Mouse (Mus musculus) midbrain, embryonic 15.5 days (tissue): ENCODE measurements around the gene H2al1k. TPM values are rescaled to one million over a fixed set of nuclear protein-coding genes. Genes with fewer than 3 reads are reported as not detected.
"Not testable (repeated sequence)": the region's sequence is repeated elsewhere in the genome, so short reads cannot be mapped to it uniquely, and the experiment has no call there.

ENCODE experiments used
- ATAC-seq: fragments of 200-750 bp; cut with Nextera tagmentation; replicated peaks from 2 replicates; pipeline ENCODE4 v1.8.0; 2017; ENCODE audit warnings: moderate TSS enrichment
- H3K27ac ChIP-seq: fragments of 300-500 bp; sonication (generic); 2 replicates; pipeline ENCODE4 v1.5.1; 2015; ENCODE audit warnings: mild to moderate bottlenecking, inconsistent platforms
- H3K27me3 ChIP-seq: fragments of 300-500 bp; sonication (generic); replicated peaks from 2 replicates; pipeline ENCODE4 v1.6.1; 2015; ENCODE audit warnings: inconsistent platforms
- H3K36me3 ChIP-seq: fragments of 300-500 bp; sonication (generic); replicated peaks from 2 replicates; pipeline ENCODE4 v1.6.1; 2015; ENCODE audit warnings: inconsistent platforms
- H3K4me1 ChIP-seq: fragments of 300-500 bp; sonication (generic); 2 replicates; pipeline ENCODE4 v1.6.1; 2015; ENCODE audit warnings: inconsistent platforms
- H3K4me2 ChIP-seq: fragments of 300-500 bp; sonication (generic); 2 replicates; pipeline ENCODE4 v1.6.1; 2015; ENCODE audit warnings: inconsistent platforms, mild to moderate bottlenecking, moderate library complexity
- H3K4me3 ChIP-seq: fragments of 300-500 bp; sonication (generic); 2 replicates; pipeline ENCODE4 v1.5.1; 2015; ENCODE audit warnings: mild to moderate bottlenecking, inconsistent platforms
- H3K9ac ChIP-seq: fragments of 300-500 bp; sonication (generic); 2 replicates; pipeline ENCODE4 v1.6.1; 2015; ENCODE audit warnings: mild to moderate bottlenecking, inconsistent platforms
- H3K9me3 ChIP-seq: fragments of 300-500 bp; sonication (generic); 2 replicates; pipeline ENCODE4 v1.6.1; 2016; ENCODE audit warnings: inconsistent platforms
- WGBS: fragments of 180-500 bp; shearing (Covaris S2); methylation state at CpG from one replicate; pipeline ENCODE4 v1.1.7; 2015; ENCODE audit warnings: mixed read lengths; 5-methylcytosine and 5-hydroxymethylcytosine counted together
- polyA plus RNA-seq: library from polyadenylated mRNA; unstranded; fragments of >200 nt; fragmentation: Nextera tagmentation; extraction: Ambion mirVana; gene quantifications from 2 replicates; pipeline ENCODE4 v1.2.1, GENCODE M21; 2015

Gene H2al1k
- polyA plus RNA-seq, result not detected in 2 replicates

DNA sequence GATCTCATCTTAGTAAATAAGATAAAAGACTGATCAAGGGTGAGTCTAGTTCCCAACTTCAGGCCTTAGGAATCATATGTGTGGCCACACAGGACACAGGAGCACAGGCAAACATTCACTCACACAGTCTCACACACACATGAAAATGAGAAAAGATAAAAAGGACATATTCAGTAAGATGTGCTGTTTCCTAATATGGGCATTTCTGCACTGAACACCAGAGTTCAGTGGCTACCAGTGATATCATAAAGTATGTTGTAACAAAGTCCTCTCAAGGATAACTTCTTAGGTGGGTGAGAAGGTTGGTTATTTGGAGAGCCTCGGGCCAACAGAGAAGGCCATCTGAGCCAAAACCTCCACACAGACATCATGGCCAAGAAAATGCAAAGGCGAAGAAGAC is at the start of gene H2al1k:
TSS of gene H2al1k (plus strand) at position 301 of the 400 bp plus-strand sequence.
- H3K4me2 ChIP-seq, H3K27me3 ChIP-seq, H3K36me3 ChIP-seq, H3K9me3 ChIP-seq, ATAC-seq, H3K4me1 ChIP-seq, H3K27ac ChIP-seq, H3K4me3 ChIP-seq, H3K9ac ChIP-seq: not testable (repeated sequence)
- WGBS, result no CpG with 5 or more reads among the region's 2 CpGs

DNA sequence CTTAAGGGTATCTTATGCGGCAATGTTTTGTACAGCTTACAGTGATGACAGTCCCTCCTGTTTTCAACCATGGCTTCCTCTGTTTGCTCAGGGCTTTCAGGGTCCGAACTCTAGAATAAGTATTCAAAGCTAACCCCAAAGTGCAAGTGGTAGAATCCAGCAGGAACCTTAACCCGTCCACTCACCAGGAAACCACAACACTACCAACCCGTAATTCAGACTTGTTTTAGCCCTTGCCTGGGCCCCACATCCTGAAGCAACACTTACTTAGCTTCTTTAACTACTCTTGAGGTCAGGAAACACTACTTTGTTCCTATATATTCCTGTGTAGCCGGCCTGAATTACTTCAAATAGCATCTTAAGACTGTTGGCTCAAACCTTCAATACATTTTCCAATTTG is 47.6 kb upstream of the H2al1k start:
- Histone ChIP-seq H3K27ac (no peak overlapping the region), H3K4me2 (no peak overlapping the region), H3K4me1 (no peaks in the 10 kb centered on the region), H3K27me3 (no peaks in the 10 kb centered on the region), H3K4me3 (no peak overlapping the region), H3K36me3 (no peaks in the 10 kb centered on the region), H3K9me3 (no peaks in the 10 kb centered on the region), H3K9ac (no peak overlapping the region)
- WGBS, result 81% methylated on average over 5 of the region's 5 CpGs
- ATAC-seq, result no peak

DNA sequence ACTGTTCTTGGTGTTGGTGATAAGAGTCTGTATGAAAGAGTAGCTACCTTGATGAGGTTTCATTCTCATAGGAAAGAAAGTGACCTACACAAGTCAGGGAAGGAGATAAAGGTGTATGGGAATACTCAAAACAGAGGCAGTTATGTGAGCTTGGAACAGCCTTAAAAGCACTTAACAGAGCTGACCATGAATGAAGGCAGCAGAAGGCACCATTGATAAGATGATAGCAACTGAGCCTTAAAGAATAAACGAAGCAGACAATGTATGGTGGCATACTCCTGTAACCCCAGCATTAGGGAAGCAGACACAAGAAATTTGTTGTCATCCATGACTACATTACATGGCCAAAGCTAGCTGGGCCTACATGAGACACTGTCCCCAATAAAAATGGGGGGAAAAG is 47.0 kb upstream of the H2al1k start:
- 73% methylated on average over 1 of the region's 1 CpGs for WGBS
- ATAC-seq, result no peak
- H3K9me3 ChIP-seq, result no peaks in the 10 kb centered on the region

DNA sequence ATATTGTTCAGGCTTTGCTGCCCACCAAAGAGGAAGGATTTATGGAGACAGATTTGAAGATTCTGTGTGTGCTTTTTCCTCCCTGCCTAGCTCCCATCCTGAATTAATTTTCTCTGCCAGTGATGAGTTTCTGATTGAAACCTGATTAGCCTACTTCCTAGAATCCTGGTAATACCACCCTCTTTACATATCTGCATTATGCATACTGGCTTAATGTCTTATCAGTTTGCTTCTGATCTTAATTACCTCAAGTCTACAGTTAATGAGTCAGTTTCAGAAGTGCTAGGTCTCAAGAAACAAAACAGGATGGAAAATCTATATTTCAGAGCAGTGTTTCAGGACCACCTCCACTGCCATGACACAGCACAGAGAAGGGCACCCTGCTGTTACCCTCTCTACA is 34.0 kb upstream of the H2al1k start:
- H3K4me2 ChIP-seq, H3K27me3 ChIP-seq, H3K27ac ChIP-seq, H3K36me3 ChIP-seq, ATAC-seq, H3K4me1 ChIP-seq, H3K9ac ChIP-seq, H3K9me3 ChIP-seq, H3K4me3 ChIP-seq: not testable (repeated sequence)

More for the DNA sequence above, 47.0 kb upstream of the H2al1k start:
- H3K27me3 ChIP-seq, result no peaks in the 10 kb centered on the region
- H3K4me1 ChIP-seq, result no peaks in the 10 kb centered on the region
- no peak overlapping the region for H3K4me2 ChIP-seq
- no peak overlapping the region for H3K27ac ChIP-seq
- H3K9ac ChIP-seq, result no peak overlapping the region
- no peak overlapping the region for H3K4me3 ChIP-seq
- H3K36me3 ChIP-seq, result no peaks in the 10 kb centered on the region

DNA sequence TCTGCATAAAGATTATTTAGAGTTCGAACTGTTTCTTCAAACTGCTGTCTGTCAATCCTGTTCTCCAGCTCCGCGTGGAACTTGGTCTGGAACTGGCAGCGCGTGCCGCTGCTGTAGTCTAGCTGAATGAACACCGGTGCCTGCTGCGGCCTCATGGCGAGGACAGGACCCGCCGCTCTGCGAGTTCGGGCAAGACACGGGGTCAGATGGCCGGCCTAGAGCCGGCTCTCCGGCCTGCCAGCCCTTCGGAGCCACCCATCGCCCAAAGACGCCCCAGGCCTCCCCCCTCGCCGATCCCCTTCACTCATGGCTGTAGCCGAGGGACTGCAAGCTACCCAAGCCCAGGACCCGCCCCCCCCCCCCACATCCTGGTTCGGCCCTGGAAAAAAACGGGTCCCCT is 22.5 kb upstream of the H2al1k start:
- not testable (repeated sequence) for H3K9me3 ChIP-seq, H3K9ac ChIP-seq, H3K4me1 ChIP-seq, H3K4me3 ChIP-seq, H3K27me3 ChIP-seq, H3K4me2 ChIP-seq, H3K36me3 ChIP-seq, ATAC-seq, H3K27ac ChIP-seq
- WGBS, result 90% methylated on average over 23 of the region's 26 CpGs

DNA sequence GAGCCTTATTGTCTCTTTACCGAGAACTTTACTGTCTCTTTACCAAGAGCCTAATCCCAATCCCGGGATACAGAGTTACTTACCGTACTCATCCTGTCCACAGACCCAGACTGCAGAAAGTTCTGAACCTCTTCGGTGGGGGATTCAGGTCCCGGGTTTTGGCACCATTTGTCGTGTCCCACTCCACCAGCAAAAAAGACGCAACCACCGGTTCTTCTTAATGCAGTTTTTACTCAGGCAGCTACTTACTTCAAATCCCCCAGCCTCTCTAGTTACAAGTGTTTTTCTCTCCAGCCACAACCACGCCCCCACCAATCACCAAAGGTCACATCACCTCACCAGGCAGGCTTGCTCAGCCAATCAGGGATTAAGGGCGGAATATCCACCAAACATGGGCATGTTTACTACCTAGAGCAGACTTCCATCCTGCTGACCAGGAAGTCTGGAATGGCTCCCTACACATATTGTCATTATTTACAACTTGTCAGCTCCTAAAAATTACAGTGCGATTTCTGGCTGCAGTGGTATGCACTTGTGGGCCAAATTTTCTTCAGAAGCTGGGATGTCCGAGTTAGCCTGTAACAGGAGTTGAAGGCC is 18.0 kb upstream of the H2al1k start:
- 86% methylated on average over 12 of the region's 12 CpGs for WGBS
- not testable (repeated sequence) for H3K9me3 ChIP-seq, H3K27me3 ChIP-seq, H3K9ac ChIP-seq, H3K36me3 ChIP-seq, H3K27ac ChIP-seq, ATAC-seq, H3K4me1 ChIP-seq, H3K4me3 ChIP-seq, H3K4me2 ChIP-seq

DNA sequence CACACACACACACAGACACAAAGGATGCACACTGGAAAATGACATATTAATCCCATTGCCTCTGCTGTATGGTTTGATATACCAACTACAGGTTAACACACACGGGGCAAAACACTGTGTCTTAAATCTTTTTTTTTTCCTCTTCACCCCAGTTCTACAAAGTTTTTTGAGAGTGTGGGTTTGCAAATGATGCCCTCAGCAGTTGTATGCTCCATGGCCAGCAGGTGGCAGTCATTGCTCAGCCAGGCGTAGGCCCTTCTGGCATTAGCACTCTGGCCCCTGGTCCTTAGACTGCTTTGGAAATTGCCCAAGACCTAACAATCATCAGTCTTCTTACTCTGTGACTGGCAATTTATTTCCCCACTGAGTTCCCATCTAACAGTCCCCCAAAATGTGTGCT is 17.4 kb upstream of the H2al1k start:
- H3K4me3 ChIP-seq, ATAC-seq, H3K4me1 ChIP-seq, H3K27ac ChIP-seq, H3K9me3 ChIP-seq, H3K4me2 ChIP-seq, H3K36me3 ChIP-seq, H3K27me3 ChIP-seq, H3K9ac ChIP-seq: not testable (repeated sequence)
- WGBS, result 46% methylated on average over 2 of the region's 2 CpGs

DNA sequence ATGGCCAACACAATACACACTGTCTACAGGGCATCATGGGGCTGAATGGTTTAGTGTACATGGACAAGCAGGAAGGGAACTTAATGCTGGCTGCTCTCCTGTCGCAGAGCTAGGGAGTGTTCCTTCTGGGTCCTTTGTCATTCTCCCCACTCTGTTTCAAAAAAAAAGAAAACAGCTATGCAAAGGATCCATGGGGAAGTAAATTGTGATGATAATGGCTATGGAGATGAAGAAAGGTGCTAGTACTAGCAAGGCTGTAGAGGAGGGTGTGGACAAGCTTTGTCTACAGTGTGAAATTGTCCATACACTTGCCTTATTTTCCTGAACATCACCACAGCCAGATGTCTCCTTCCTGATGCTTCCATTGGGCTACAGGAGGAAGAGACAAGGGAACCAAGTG is 15.4 kb upstream of the H2al1k start:
- not testable (repeated sequence) for H3K4me3 ChIP-seq, H3K36me3 ChIP-seq, H3K27ac ChIP-seq, ATAC-seq, H3K4me1 ChIP-seq, H3K9me3 ChIP-seq, H3K27me3 ChIP-seq, H3K4me2 ChIP-seq, H3K9ac ChIP-seq
- WGBS, result 75% methylated on average over 1 of the region's 1 CpGs

DNA sequence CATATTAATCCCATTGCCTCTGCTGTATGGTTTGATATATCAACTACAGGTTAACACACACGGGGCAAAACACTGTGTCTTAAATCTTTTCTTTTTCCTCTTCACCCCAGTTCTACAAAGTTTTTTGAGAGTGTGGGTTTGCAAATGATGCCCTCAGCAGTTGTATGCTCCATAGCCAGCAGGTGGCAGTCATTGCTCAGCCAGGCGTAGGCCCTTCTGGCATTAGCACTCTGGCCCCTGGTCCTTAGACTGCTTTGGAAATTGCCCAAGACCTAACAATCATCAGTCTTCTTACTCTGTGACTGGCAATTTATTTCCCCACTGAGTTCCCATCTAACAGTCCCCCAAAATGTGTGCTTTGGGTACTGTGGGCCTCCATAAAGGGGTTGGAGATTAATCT is 23.6 kb downstream of the H2al1k start:
- not testable (repeated sequence) for H3K4me1 ChIP-seq, H3K36me3 ChIP-seq, H3K27me3 ChIP-seq, H3K9ac ChIP-seq, H3K4me3 ChIP-seq, H3K9me3 ChIP-seq, H3K27ac ChIP-seq, H3K4me2 ChIP-seq, ATAC-seq
- 45% methylated on average over 2 of the region's 2 CpGs for WGBS

DNA sequence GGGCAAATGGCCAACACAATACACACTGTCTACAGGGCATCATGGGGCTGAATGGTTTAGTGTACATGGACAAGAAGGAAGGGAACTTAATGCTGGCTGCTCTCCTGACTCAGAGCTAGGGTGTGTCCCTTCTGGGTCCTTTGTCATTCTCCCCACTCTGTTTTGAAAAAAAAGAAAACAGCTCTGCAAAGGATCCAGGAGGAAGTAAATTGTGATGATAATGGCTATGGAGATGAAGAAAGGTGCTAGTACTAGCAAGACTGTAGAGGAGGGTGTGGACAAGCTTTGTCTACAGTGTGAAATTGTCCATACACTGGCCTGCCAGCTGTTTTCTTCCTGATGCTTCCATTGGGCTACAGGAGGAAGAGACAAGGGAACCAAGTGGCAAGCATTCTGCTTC is 25.5 kb downstream of the H2al1k start:
- not testable (repeated sequence) for H3K27me3 ChIP-seq, H3K4me1 ChIP-seq, H3K9me3 ChIP-seq, H3K9ac ChIP-seq, H3K4me2 ChIP-seq, ATAC-seq, H3K36me3 ChIP-seq, H3K27ac ChIP-seq, H3K4me3 ChIP-seq

Other genes starting within 250 kb of the H2al1k start
- not detected in 2 replicates for gene 4930402K13Rik, start 246.1 kb upstream of the H2al1k start, polyA plus RNA-seq
- 5.3 and 5.8 TPM in 2 replicates for gene Lancl3, start 150.7 kb upstream of the H2al1k start, polyA plus RNA-seq
- gene Gm14862, start 93.7 kb upstream of the H2al1k start, polyA plus RNA-seq, result not detected in 2 replicates
- 4.0 and 4.2 TPM in 2 replicates for gene Xk, start 77.9 kb upstream of the H2al1k start, polyA plus RNA-seq
- gene H2al1m, start 66.9 kb upstream of the H2al1k start, polyA plus RNA-seq, result 0.81 TPM in 1 of 2 replicates, not detected in the other
- 0.89 and 0.97 TPM in 2 replicates for gene Cybb, start 137.1 kb downstream of the H2al1k start, polyA plus RNA-seq
- not detected in 2 replicates for gene H2al1o, start 221.8 kb downstream of the H2al1k start, polyA plus RNA-seq